Mouse (Mus musculus) myocyte (in vitro differentiated cells): ENCODE results near the gene Trabd2b.

Source experiments
- CEBPB ChIP-seq: IDR thresholded peaks from 2 replicates; pipeline ENCODE4 v1.6.1; 2011; ENCODE audit warnings: mild to moderate bottlenecking, moderate library complexity; ENCODE audit not compliant: poor library complexity, insufficient read depth, severe bottlenecking
- E2F4 ChIP-seq: IDR thresholded peaks from one replicate; pipeline ENCODE4 v1.6.1; 2011; ENCODE audit warnings: mild to moderate bottlenecking, control low read depth, moderate library complexity; ENCODE audit not compliant: insufficient read depth
- MAX ChIP-seq: IDR thresholded peaks from one replicate; pipeline ENCODE4 v1.6.1; 2011; ENCODE audit warnings: low read depth, mild to moderate bottlenecking, control low read depth
- MYOD1 ChIP-seq, 3 experiments: IDR thresholded peaks; one replicate each; pipeline ENCODE4 v1.6.1; 2011; ENCODE audit warnings: control low read depth in 2 of 3, low read depth in 2 of 3, mild to moderate bottlenecking in 2 of 3, moderate library complexity in 1 of 3; ENCODE audit not compliant: insufficient read length in 2 of 3, control insufficient read depth in 1 of 3
- MYOG ChIP-seq, 3 experiments: IDR thresholded peaks; one replicate each; pipeline ENCODE4 v1.6.1; 2011; ENCODE audit warnings: control low read depth in 2 of 3, low read depth in 2 of 3, mild to moderate bottlenecking in 2 of 3; ENCODE audit not compliant: insufficient read length in 2 of 3, control insufficient read depth in 1 of 3, insufficient read depth in 1 of 3
- POLR2A ChIP-seq: IDR thresholded peaks from one replicate; pipeline ENCODE4 v1.6.1; 2011; ENCODE audit warnings: low read depth, mild to moderate bottlenecking, control low read depth, moderate library complexity; ENCODE audit not compliant: insufficient read length
- POLR2AphosphoS2 ChIP-seq: IDR thresholded peaks from one replicate; pipeline ENCODE4 v1.6.1; 2011; ENCODE audit warnings: low read depth, control low read depth; ENCODE audit not compliant: insufficient read length
- REST ChIP-seq: IDR thresholded peaks from one replicate; pipeline ENCODE4 v1.6.1; 2011; ENCODE audit warnings: mild to moderate bottlenecking, control low read depth, moderate library complexity; ENCODE audit not compliant: insufficient read depth, insufficient read length
- TCF12 ChIP-seq: IDR thresholded peaks from one replicate; pipeline ENCODE4 v1.6.1; 2011; ENCODE audit warnings: mild to moderate bottlenecking, control low read depth; ENCODE audit not compliant: poor library complexity, insufficient read depth, severe bottlenecking
- TCF3 ChIP-seq: IDR thresholded peaks from one replicate; pipeline ENCODE4 v1.6.1; 2011; ENCODE audit warnings: low read depth, control low read depth; ENCODE audit not compliant: insufficient read length
- USF1 ChIP-seq: IDR thresholded peaks from one replicate; pipeline ENCODE4 v1.6.1; 2011; ENCODE audit warnings: low read depth, mild to moderate bottlenecking, control low read depth, moderate library complexity

DNA sequence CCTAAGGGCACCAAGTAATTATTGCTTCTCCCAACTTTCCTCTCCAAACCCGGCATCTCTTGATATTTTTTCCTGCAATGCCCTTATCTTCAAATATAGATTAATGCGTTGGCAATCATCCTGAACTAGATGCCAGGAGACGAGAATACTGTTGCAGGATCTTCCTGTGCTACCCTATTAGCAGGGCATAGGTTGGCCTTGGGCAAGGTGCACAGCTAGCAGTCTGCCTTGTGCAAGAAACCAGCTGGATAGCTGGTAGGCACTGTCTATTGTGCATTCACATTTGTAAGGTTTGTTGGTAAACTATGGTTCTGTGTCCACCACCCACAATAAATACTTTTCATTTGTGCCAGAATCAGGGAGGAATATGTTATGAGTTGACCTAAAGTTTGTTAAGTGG, 992 bp downstream of the Trabd2b start:
- TF ChIP-seq POLR2A (no peak), POLR2AphosphoS2 (no peak), MYOG (IDR thresholded peaks at IDR 0.05; ENCODE audit: control insufficient read depth in 1 of 3, insufficient read depth in 1 of 3, insufficient read length in 2 of 3, low read depth in 2 of 3) (no peak), MAX (no peak), USF1 (no peak), E2F4 (no peak), REST (no peak), MYOD1 (IDR thresholded peaks at IDR 0.05; ENCODE audit: control insufficient read depth in 1 of 3, insufficient read length in 2 of 3, low read depth in 2 of 3) (no peak), CEBPB (no peak), TCF3 (no peak), TCF12 (no peak)
